Mouse (Mus musculus): Measurements from ENCODE around the gene Gm11172.
"Not testable (repeated sequence)": the region's sequence is repeated elsewhere in the genome, so short reads cannot be mapped to it uniquely, and the experiment has no call there.

The Gm11172 gene

DNA sequence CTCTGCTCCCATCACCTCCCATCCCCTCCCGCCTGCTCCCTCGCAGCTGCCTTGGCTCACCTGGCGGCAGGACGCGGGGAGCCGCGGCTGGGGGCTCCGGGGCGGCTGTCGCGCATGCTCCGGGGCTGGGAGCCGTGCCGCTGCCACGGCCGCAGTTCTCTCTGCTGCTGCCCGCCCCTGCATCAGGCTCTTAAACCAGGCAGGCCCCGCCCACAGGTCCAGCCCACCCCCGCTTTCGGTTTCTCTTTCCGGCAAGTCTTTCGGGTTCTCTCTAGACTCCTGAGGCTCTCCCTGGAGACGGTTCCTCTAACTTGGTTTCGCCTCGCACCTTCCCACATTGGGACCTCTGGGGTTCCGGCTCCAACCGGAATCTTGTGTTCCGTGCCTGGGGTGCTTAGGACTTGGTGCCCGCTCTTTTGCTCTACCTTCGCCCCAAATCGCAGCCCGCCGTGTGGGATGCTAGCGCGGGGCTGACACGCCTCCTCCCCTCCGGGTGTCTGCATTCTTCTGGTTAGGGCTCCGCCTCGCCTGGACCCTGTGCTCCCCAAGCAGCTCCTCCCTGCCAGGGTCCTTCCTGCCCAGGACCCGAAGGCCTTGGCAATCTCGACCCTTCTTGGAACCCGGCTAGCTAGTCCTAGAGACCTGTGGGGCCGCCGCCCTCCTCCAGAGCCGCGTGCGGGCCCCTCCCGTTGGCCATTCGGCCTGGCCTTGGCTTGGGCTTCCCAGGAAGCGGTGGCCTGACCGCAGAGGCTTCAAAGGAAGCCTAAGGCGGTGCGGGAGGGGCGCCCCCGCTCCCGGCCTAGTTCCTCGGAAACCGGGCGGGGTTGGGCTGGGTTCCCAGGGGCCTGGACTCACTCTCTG is 27.1 kb upstream of the Gm11172 start, which contains the start of gene Socs1:
TSS of gene Socs1 (minus strand) at position 166 of the 861 bp plus-strand sequence.
- peak; percentile 79 for DNase-seq (ENCODE audit: low spot score)

- DNase-seq (ENCODE audit: low spot score), result peak; percentile 88
Observed at GRCm38 (mm10) chr16:10786288-10786687, 26.4 kb upstream of the Gm11172 start.

GRCm38 (mm10) chr16:10786782-10787547 is 25.8 kb upstream of the Gm11172 start:
- no peak for DNase-seq (ENCODE audit: low spot score)

DNA sequence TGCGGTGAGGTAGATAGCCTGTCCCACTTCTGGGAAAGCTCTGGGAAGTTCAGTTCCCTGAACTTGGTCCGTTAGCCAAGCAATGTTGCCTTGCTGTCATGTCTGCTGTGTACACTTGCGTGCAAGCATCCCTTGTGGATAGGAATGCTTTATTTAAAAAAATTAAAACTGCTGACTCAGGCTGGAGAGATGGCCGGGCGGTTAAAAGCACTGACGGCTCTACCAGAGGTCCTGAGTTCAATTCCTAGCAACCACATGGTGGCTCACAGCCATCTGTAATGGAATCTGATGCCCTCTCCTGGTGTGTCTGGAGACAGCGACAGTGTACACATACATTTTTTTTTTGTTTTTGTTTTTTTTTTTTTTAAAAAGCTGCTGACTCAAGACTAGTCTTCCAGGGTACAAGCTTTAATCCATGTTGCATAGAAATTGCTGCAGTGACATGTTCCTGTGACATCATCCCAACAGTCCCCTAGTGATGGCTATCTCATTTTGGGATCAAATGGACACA is 25.1 kb upstream of the Gm11172 start:
- no peak for DNase-seq (ENCODE audit: low spot score)

GRCm38 (mm10) chr16:10788271-10788670 is 24.4 kb upstream of the Gm11172 start, which contains the start of gene Tnp2:
Gene Tnp2 (minus strand): TSS chr16:10788660.
- DNase-seq (ENCODE audit: low spot score), result no peak

GRCm38 (mm10) chr16:10788866-10789265 is 23.8 kb upstream of the Gm11172 start:
- no peak for DNase-seq (ENCODE audit: low spot score)

DNA sequence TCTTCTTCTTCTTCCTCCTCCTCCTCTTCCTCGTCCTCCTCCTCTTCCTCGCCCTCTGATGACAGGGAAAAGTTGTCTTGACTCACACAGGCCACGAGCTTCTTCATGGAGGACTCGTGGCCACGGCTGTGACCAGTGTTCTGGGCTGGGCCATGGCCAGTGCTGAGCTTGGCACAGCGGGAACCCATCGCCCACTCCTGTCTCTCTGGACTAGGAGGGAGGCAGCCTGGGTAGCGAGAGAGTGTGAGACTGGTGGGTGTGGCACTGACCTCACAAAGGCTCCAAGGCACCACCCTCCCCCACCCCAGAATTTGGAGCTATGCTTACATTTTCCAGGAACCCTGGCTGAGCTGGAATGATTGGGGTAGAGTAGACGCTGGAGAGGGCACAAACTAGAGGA is 22.0 kb upstream of the Gm11172 start, which contains the start of gene Prm3:
TSS of gene Prm3 (minus strand) at position 213 of the 400 bp plus-strand sequence.
- DNase-seq (ENCODE audit: low spot score), result no peak

DNA sequence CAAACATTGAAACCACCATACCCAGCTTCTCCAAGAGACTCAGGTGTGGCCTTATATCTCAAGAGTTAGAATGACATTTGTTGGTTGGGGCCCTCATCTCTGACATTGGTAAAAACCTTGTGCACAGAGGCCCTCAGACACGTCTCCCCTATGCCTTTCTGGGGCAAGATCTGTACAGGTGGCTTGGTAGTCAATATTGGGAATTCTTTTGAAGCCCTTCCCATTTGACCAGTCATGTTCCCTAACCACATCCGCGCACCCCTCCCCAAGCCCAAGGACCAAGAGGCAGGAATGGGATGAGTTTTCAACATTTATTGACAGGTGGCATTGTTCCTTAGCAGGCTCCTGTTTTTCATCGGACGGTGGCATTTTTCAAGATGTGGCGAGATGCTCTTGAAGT is 16.7 kb upstream of the Gm11172 start, which contains the start of gene Prm2:
TSS of gene Prm2 (minus strand) at position 101 of the 400 bp plus-strand sequence.
- no peak for DNase-seq (ENCODE audit: low spot score)

- not testable (repeated sequence) for DNase-seq (ENCODE audit: low spot score)
Observed at GRCm38 (mm10) chr16:10802420-10802819, 10.3 kb upstream of the Gm11172 start.

DNA sequence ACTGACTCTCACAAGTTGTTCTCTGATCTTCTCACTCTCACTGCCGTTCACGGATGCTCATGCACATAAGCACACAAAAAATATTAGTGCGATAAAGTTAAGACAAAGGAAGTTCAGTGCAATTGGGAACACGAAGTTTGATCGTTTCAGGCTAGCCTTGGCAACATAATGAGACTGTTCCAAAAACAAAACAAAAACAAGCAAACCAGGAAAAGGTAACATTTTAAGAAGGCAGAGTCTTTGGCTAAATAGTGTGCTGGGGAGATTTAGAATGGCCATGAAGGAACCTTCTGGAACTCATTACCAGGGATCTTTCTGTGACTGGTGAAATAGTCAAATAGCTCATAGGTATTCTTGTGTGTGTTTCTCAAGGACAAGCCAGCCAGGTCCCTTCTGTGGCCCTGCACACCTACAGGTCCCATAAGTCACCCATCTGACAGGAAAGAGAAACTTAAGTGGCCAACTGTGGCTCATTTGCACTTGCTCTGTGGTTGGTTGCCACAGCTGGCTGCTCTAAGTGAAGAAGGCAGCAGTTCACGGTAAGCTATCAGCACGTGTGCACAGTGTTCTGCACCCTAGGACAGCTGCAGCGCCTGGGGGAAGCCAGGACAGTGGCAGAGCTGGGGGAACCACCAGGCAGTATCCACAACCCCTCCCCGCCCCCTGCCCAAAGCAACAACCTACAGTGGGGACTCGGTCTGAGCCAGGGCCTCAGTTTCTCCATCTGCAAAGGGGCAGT is 6.8 kb upstream of the Gm11172 start, which contains the start of gene Prm1:
TSS of gene Prm1 (minus strand) at position 51 of the 739 bp plus-strand sequence.
- no peak for DNase-seq (ENCODE audit: low spot score)

DNA sequence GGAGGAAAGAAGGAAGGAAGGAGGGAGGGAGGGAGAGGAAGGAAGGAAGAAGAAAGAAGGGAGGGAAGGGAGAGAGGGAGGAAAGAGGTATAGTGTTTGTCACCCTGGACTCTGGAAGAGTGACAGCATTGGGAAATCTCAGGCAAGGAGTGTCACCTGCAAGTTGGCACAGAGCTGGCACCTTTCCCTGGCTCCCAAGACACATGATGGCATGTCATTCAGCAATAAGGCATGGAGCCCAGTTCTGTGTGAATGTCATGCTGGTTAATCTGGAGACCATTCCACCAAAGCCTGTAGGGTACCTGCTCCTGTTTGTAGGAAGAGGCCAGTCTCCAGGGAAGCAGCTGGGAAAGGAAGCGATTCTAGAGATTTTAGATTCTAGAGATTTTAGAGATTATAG is 2.3 kb upstream of the Gm11172 start:
- DNase-seq (ENCODE audit: low spot score), result no peak

DNA sequence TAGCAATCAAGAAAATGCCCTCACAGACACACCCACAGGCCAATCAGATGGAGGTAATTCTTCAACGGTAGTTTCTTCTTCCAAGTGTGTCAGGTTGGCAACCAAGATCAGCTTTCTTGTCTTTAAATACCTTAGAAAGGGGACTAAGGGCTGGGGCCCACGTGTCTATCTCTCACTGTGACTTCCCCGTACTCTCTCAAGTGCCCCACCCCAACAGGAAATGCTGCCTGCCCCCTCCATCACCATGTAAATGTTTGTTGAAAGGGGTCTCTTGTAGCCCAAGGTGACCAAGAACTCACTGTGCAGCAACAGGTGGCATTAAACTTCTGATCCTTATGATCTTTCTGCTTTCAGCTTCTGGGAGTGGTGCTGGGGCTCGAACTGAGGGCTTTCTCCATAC is 1.0 kb downstream of the Gm11172 start:
- no peak for DNase-seq (ENCODE audit: low spot score)

DNA sequence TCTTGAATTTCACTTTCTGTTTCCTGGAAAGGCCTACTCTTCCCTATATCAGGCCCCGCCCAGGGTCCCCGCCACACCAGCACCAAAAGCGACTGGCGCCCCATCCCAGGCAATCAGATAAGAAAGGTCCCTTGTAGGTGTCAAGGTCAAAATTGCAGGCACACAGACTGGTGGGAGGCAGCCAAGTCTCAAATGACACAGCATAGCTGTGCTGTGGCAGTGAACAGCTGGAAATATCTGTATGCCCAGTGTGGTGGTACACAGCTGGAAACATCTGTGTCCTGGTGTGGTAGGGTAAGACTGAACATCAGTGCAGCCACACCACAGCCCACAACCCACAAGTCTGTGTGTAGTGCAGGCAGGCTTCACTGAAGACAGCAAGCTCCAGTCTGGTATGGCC is 2.1 kb downstream of the Gm11172 start:
- DNase-seq (ENCODE audit: low spot score), result no peak

GRCm38 (mm10) chr16:10818579-10819135 is 5.9 kb downstream of the Gm11172 start:
- DNase-seq (ENCODE audit: low spot score), result no peak

- no peak for DNase-seq (ENCODE audit: low spot score)
Observed at GRCm38 (mm10) chr16:10819966-10820365, 7.3 kb downstream of the Gm11172 start.

DNA sequence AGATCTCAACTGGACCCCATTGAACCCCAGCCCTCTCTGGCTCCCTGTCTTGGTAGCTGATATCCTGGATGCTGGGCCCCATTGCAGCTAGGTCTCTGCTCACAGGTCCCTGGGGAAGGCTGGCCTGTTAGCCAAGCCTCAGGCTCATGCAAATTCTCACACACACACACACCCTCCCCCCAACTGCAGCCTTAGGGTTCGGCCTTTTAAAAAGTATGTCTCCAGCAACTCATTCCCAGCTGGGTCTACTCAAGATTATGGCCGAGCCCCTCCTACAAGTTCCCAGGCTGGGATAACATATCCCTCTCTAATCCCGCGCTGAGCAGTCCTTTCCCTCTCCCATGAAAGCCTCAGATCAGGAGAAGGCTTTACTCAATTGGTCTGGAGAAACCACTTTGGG is 8.7 kb downstream of the Gm11172 start:
- DNase-seq (ENCODE audit: low spot score), result no peak

GRCm38 (mm10) chr16:10824536-10824935 is 11.8 kb downstream of the Gm11172 start:
- DNase-seq (ENCODE audit: low spot score), result no peak

DNA sequence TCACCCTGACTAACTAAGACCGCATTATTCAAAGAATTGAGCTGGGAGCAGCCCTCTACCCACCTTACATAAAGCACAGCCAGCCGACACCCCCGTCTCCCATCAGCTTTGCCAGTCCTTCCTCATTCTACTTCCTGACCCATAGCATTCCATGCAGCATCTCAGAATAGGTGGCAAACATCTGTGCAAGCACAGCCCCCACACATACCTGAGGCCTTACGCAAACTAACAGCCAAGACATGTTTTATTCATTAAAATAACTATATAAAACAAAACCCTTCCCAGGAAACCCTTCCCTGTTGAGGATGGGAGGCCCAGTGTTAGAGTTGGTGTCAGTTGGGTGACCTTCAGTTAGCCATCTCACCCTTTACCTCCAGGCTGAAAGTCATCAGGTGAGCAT is 13.1 kb downstream of the Gm11172 start:
- DNase-seq (ENCODE audit: low spot score), result no peak

- no peak for DNase-seq (ENCODE audit: low spot score)
Observed at GRCm38 (mm10) chr16:10827269-10827668, 14.6 kb downstream of the Gm11172 start.

DNA sequence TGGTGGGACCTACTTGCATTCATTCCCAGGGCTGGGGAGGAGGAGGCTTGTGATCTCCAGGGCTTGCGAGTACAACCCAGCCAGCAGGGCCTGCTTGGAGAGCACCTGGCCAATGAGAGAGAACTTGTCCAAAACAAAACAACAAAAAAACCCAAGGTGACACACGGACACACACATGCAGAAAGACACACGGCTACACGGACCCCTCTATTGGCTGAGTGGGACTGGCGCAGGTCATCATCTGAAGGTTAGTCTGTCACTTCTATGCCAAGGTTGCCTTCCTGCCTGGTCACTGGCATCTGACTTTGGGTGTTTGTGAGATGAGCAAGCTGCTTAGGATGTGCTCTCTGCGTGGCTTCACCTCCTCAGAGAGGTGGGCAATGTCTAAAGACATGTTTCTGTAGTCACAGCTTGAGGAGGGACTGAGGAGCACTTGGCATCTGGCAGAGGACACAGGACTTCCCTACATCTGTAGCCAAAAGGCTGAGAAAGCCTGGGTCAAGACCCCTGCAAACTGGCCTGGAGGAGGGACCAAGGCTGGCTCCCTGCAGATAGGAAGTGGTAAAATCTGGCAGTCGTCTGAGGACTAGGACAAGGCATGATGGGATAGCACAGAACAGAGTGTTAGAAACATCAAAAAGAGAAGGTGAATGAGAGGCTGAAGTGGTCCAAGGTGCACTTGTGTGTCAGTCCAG is 15.2 kb downstream of the Gm11172 start:
- DNase-seq (ENCODE audit: low spot score), result no peak

DNA sequence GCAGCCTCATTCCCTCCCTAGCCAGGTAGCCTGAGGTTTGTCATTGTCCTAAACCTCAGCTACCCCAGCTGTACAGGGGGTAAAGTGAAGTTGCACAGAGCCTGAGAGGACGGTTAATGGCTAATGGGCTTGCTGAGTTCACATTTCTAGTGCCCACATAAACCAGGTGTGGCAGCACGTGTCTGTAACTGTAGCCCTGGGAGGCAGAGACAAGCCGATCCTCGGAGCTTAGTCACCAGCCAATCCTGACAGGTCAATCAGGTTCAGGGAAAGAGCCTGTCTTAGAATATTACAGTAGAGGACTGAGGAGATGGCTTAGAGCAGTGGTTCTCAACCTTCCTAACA is 15.7 kb downstream of the Gm11172 start:
- DNase-seq (ENCODE audit: low spot score), result no peak

Measured in layer of hippocampus, adult 11-12 months (tissue).